Mouse (Mus musculus) bone marrow macrophage, adult 2 months (primary cell): ENCODE data around the gene Ttc27. TPM values are rescaled to one million over a fixed set of nuclear protein-coding genes. Genes with fewer than 3 reads are reported as not detected.

Experiments used
- H3K27ac ChIP-seq: 2 replicates; pipeline ENCODE4 v1.5.1; 2012; ENCODE audit warnings: low read depth, low read length; ENCODE audit not compliant: insufficient read depth
- H3K4me1 ChIP-seq: 2 replicates; pipeline ENCODE4 v1.6.1; 2012; ENCODE audit warnings: low read length; ENCODE audit not compliant: control insufficient read depth, insufficient read depth
- H3K4me3 ChIP-seq: 2 replicates; pipeline ENCODE4 v1.5.1; 2012; ENCODE audit warnings: mild to moderate bottlenecking, low read length, moderate library complexity; ENCODE audit not compliant: insufficient read depth
- CTCF ChIP-seq: IDR thresholded peaks from 2 replicates; pipeline ENCODE4 v1.5.1; 2012; ENCODE audit warnings: low read depth, mild to moderate bottlenecking, low read length, moderate library complexity
- POLR2A ChIP-seq: IDR thresholded peaks from 2 replicates; pipeline ENCODE4 v1.6.1; 2012; ENCODE audit warnings: mild to moderate bottlenecking, low read depth, low read length, borderline replicate concordance
- polyA plus RNA-seq: library from polyadenylated mRNA; stranded (reverse); fragments of >200 nt; gene quantifications from 2 replicates; pipeline ENCODE4 v1.2.4, GENCODE M21; 2012; ENCODE audit not compliant: missing spikeins, insufficient read depth, insufficient read length

Ttc27 gene
- polyA plus RNA-seq, 1 experiment = 11.0 TPM

- H3K4me1 ChIP-seq = peaks cover 21% of the 10 kb centered on the region
- peak overlapping the region; percentile 88 for H3K27ac ChIP-seq
- H3K4me3 ChIP-seq = peak overlapping the region; percentile 27
- TF ChIP-seq CTCF = no peak
Measured at GRCm38 (mm10) chr17:74819711-74820110, 102.2 kb downstream of the Ttc27 start.

DNA sequence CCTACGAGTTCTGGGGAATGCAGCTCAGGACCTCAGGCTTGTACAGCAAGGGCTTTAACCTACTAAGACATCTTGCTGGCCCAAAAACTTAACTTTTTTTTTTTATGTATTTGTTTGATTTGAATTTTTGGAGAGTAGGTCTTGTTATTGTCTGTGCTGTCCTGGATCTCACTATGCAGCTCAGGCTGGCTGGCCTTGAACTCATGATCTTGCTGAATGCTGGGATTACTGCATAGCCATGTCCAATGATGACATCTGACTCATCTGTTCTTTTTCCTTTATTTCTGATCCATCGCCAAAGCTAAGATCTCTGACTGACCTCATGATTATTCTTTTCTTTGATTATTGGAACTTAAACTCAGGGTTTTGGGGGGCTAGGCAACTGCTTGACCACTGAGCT lies 113.3 kb downstream of the Ttc27 start:
- peaks cover 7% of the 10 kb centered on the region; the same call in 1 of the 2 replicates for H3K4me1 ChIP-seq
- no peak overlapping the region for H3K4me3 ChIP-seq
- no peak for TF ChIP-seq POLR2A
- no peak for TF ChIP-seq CTCF
- no peak overlapping the region for H3K27ac ChIP-seq

DNA sequence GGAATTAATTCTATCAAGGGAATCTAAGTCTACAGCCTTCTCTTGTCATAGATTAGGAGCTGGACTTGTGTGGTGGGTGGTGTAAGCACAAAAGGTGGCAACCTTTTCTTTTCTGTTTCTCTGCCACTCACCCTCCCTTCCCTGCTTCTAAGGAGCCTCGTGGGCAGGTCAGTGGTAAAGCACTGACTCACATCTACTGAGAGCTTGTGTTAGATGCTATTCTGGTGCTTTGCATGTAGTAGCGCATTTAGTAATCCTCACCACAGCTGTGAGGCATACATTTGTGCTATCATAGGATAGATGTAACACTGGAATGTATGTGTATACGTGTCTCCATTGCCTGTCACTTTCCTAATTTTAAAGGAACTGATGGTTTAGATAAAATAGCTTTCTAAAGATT lies 124.2 kb downstream of the Ttc27 start:
- Histone ChIP-seq H3K27ac (no peak overlapping the region), H3K4me3 (no peak overlapping the region), H3K4me1 (peaks cover 8% of the 10 kb centered on the region)
- no peak for TF ChIP-seq POLR2A
- TF ChIP-seq CTCF = no peak

- Histone ChIP-seq H3K27ac (no peak overlapping the region), H3K4me1 (peaks cover 8% of the 10 kb centered on the region), H3K4me3 (no peak overlapping the region)
- TF ChIP-seq POLR2A = no peak
- no peak for TF ChIP-seq CTCF
Measured at GRCm38 (mm10) chr17:74842603-74843002, 125.1 kb downstream of the Ttc27 start.

GRCm38 (mm10) chr17:74843486-74843885 lies 126.0 kb downstream of the Ttc27 start:
- no peak overlapping the region for H3K4me3 ChIP-seq
- H3K27ac ChIP-seq = no peak overlapping the region
- TF ChIP-seq CTCF (no peak), POLR2A (no peak)
- H3K4me1 ChIP-seq = peaks cover 8% of the 10 kb centered on the region

DNA sequence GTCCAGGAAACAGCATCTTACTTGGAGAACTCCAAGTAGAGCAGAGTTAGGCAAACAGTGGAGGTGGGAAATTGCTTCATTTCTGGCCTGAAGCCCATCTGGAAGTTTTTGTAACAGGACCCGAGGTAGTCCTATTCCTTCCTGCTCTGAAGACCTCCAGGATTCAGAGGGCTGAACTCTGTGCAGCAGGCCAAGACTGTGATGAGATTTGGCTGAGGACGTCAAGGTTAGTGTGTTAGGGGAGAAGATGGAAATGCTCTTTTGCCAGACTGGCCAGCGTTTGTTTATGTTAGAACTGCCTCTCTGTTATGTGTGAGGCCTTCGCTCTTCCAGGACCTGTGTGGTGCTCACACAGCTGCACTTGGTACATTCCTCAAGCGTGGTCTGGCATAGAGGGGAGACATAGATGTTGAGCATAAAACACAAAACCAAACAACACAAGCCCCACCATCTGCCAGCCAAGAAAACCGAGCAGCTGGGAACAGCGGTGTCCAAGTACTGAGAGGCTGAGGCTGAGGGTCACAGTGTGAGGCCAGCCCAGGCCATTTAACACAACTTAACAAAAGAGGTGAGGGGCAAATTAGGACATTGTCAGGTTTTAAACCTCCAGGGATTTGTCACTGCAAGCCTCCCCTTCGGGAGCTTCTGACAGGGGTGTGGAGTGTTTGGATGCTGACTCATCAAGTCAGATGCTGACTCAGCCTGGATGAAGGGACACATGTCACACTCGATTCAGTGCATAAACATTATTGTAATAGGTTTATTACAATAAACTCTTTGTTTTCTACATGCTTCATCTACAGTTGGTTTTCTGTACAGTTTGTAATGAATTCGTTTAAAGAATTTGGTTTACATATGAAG lies 128.7 kb downstream of the Ttc27 start:
- no peak overlapping the region for H3K27ac ChIP-seq

DNA sequence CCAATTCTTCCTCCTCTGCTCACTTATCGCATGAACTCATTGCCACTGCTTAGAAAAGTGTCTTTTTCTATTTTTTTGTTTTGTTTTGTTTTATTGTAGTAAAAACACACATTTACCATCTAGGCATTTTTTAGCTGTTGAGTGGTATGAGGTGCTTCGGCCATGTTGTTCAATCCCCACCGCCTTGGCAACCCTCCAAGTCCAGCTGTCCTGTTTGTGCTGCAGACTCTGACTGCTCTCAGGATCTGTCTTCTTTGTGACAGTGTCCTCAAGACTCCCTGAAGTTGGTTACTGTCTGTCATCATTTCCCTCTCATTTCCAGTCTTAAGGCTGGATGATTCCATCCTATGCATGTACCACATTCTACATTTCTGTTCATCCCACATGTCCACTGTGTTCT lies 132.7 kb downstream of the Ttc27 start:
- no peak overlapping the region for H3K4me3 ChIP-seq
- no peak for TF ChIP-seq POLR2A
- TF ChIP-seq CTCF = no peak
- peaks cover 18% of the 10 kb centered on the region for H3K4me1 ChIP-seq
- H3K27ac ChIP-seq = no peak overlapping the region

More for the DNA sequence above, 128.7 kb downstream of the Ttc27 start:
- TF ChIP-seq CTCF = no peak; the same call in 1 of the 2 replicates
- no peak for TF ChIP-seq POLR2A
- Histone ChIP-seq H3K4me3 (no peak overlapping the region), H3K4me1 (peaks cover 8% of the 10 kb centered on the region)

GRCm38 (mm10) chr17:74859298-74859697 lies 141.8 kb downstream of the Ttc27 start:
- Histone ChIP-seq H3K27ac (no peak overlapping the region), H3K4me1 (peaks cover under 1% of the 10 kb centered on the region; the same call in 1 of the 2 replicates), H3K4me3 (no peak overlapping the region)
- TF ChIP-seq CTCF (no peak), POLR2A (no peak)

GRCm38 (mm10) chr17:74860180-74860993 lies 142.9 kb downstream of the Ttc27 start:
- TF ChIP-seq POLR2A (no peak), CTCF (no peak)
- H3K4me1 ChIP-seq = peaks cover 3% of the 10 kb centered on the region
- H3K27ac ChIP-seq = no peak overlapping the region
- H3K4me3 ChIP-seq = no peak overlapping the region

DNA sequence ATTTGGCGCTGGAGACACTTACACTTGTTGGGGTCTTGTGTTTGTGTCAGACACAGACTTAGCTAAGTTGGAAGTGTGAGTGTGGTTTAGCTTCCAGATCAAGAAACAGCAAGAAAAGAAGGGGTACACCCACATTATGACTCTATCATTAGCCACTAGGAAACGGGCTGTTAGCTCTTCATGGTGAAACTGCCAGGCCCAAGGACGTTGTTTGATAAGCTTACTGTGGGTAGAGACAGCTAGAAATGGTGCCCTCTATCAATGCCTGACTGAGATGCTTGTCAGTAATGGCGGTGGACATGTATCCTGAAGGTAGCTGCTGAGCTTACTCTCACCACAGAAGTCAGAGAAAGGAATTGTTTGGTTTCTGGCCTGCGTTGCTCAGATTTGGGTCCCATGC lies 146.3 kb downstream of the Ttc27 start:
- no peak overlapping the region for H3K27ac ChIP-seq
- peaks cover 32% of the 10 kb centered on the region for H3K4me1 ChIP-seq
- no peak overlapping the region for H3K4me3 ChIP-seq
- TF ChIP-seq POLR2A = no peak
